In genomic region chr17:14960951-14961556, GRCm38 (mm10) we compare ENCODE assay signal across 8 mouse cellular contexts. TPM values are rescaled to one million over a fixed set of nuclear protein-coding genes. Genes with fewer than 3 reads are reported as not detected.
A peak's percentile ranks its signal among the peaks of the same experiment; 100 is the strongest.
DNase-seq lines count a peak whose midpoint lies in the region; ATAC-seq and TF ChIP-seq lines count a peak whose summit lies in the region.
"Not testable (repeated sequence)": the region's sequence is repeated elsewhere in the genome, so short reads cannot be mapped to it uniquely, and the experiment has no call there.

Gene Phf10 (minus strand): TSS chr17:14961273.

- H3K27me3 ChIP-seq in CH12.LX (replicated peaks); forebrain, embryonic 12.5 days; heart, postnatal 0 days (ENCODE audit: control insufficient read depth, insufficient read depth, low read length); liver, embryonic 13.5 days; testis, adult 2 months (ENCODE audit: control insufficient read depth, insufficient read depth, low read length): not testable (repeated sequence)

- H3K79me2 ChIP-seq in CH12.LX (replicated peaks; ENCODE audit: control insufficient read depth, extremely low read depth, insufficient read depth, poor library complexity, severe bottlenecking) = peaks cover 39% of the 10 kb centered on the region

- dilution Hi-C loops in CH12.LX (cut with MboI; ENCODE audit: extremely low pct_ligation_motif_present, extremely low pct_unique_long_range_greater_than_20kb, low sequenced_read_pairs) = not testable (repeated sequence)

- H3K9me3 ChIP-seq in CH12.LX (replicated peaks; ENCODE audit: low read length); forebrain, embryonic 12.5 days; heart, postnatal 0 days (replicated peaks; ENCODE audit: control insufficient read depth, low read length); liver, embryonic 13.5 days (replicated peaks): not testable (repeated sequence)

- in situ Hi-C loops in CH12.LX (cut with MboI; ENCODE audit: low pct_ligation_motif_present, low pct_unique_long_range_greater_than_20kb, low sequenced_read_pairs) = not testable (repeated sequence)

- TF ChIP-seq CTCF in CH12.LX (conservative IDR thresholded peaks at IDR 0.05 in 1 of 2, IDR thresholded peaks at IDR 0.05 in 1 of 2; ENCODE audit: low read depth in 2 of 2, low read length in 2 of 2); heart, postnatal 0 days (IDR thresholded peaks at IDR 0.05; ENCODE audit: low read depth); testis, adult 2 months (IDR thresholded peaks at IDR 0.05; ENCODE audit: control insufficient read depth, insufficient read depth, insufficient replicate concordance, low read depth, low read length): not testable (repeated sequence)

- not testable (repeated sequence) for TF ChIP-seq EP300 in CH12.LX (IDR thresholded peaks at IDR 0.05; ENCODE audit: low read length); heart, postnatal 0 days (IDR thresholded peaks at IDR 0.05; ENCODE audit: low read depth)

- H3K4me3 ChIP-seq in CH12.LX (replicated peaks in 1 of 3; ENCODE audit: low read depth in 2 of 3, low read length in 2 of 3, poor library complexity in 1 of 3) = peak within 1 kb of the TSS; percentile 94 to 100 (median 95)
- H3K4me3 ChIP-seq in forebrain, embryonic 12.5 days (replicated peaks) = peak within 1 kb of the TSS; percentile 79
- peak within 1 kb of the TSS; percentile 65 for H3K4me3 ChIP-seq in heart, postnatal 0 days (ENCODE audit: low read depth, low read length)
- peak within 1 kb of the TSS; percentile 85 for H3K4me3 ChIP-seq in liver, embryonic 13.5 days (replicated peaks)
- peak within 1 kb of the TSS; percentile 96 for H3K4me3 ChIP-seq in testis, adult 2 months (ENCODE audit: control insufficient read depth, low read depth, low read length)

- TF ChIP-seq POLR2A in CH12.LX (IDR thresholded peaks at IDR 0.05; ENCODE audit: low read depth, low read length) = not testable (repeated sequence)
- TF ChIP-seq POLR2A in testis, adult 2 months (IDR thresholded peaks at IDR 0.05; ENCODE audit: control insufficient read depth, low read depth, low read length) = 0 out of 2 replicates have a peak, but pooled peaks have one; percentile 10

- peaks cover 17 to 27% of the 10 kb centered on the region in 2 experiments for H3K36me3 ChIP-seq in CH12.LX (replicated peaks in 1 of 2; ENCODE audit: control insufficient read depth in 1 of 2, insufficient read depth in 1 of 2, low read length in 1 of 2)
- not testable (repeated sequence) for H3K36me3 ChIP-seq in forebrain, embryonic 12.5 days (replicated peaks); heart, postnatal 0 days (replicated peaks; ENCODE audit: control insufficient read depth, insufficient read depth, low read length); testis, adult 2 months (ENCODE audit: control insufficient read depth, insufficient read depth, low read length)
- H3K36me3 ChIP-seq in liver, embryonic 13.5 days = peaks cover 21% of the 10 kb centered on the region

- H3K27ac ChIP-seq in CH12.LX (ENCODE audit: insufficient read depth, low read depth) = peak within 1 kb of the TSS; percentile 72
- peak within 1 kb of the TSS; percentile 69 for H3K27ac ChIP-seq in forebrain, embryonic 12.5 days
- peak within 1 kb of the TSS; percentile 83 for H3K27ac ChIP-seq in heart, postnatal 0 days (ENCODE audit: low read depth)
- peak within 1 kb of the TSS; percentile 91 for H3K27ac ChIP-seq in liver, embryonic 13.5 days
- peak within 1 kb of the TSS; percentile 88 for H3K27ac ChIP-seq in testis, adult 2 months (ENCODE audit: control insufficient read depth, insufficient read depth, low read depth, low read length)

- DNase-seq in CH12.LX (ENCODE audit: extremely low read depth); heart, postnatal 0 days (ENCODE audit: low spot score): not testable (repeated sequence)
- peak; percentile 38 for DNase-seq in cerebellum, adult 11 months
- DNase-seq in kidney, postnatal 10 days = peak; percentile 56
- DNase-seq in liver, embryonic 13.5 days = peak; percentile 32

- not testable (repeated sequence) for TF ChIP-seq RAD21 in CH12.LX (IDR thresholded peaks at IDR 0.05; ENCODE audit: low read depth, low read length)

- peak within 1 kb of the TSS; percentile 95 for H3K9ac ChIP-seq in CH12.LX (ENCODE audit: insufficient read depth, low read depth)
- H3K9ac ChIP-seq in forebrain, embryonic 12.5 days = peak within 1 kb of the TSS; percentile 77
- H3K9ac ChIP-seq in heart, postnatal 0 days (replicated peaks; ENCODE audit: low read depth, low read length) = peak within 1 kb of the TSS; percentile 61
- peak within 1 kb of the TSS; percentile 95 for H3K9ac ChIP-seq in liver, embryonic 13.5 days

- peak; percentile 83 for ATAC-seq in forebrain, embryonic 12.5 days (ENCODE audit: low FRiP score)
- peak; percentile 86 for ATAC-seq in heart, postnatal 0 days (ENCODE audit: insufficient read depth, low read depth)
- peak; percentile 75 for ATAC-seq in liver, embryonic 13.5 days (ENCODE audit: low read depth)
- ATAC-seq in monocyte, adult 5-6 weeks (replicated peaks; ENCODE audit: insufficient number of reproducible peaks, low FRiP score, low TSS enrichment, poor library complexity, severe bottlenecking) = not testable (repeated sequence)

- WGBS in forebrain, embryonic 12.5 days = under 1% methylated on average over 40 of the region's 100 CpGs
- under 1% methylated on average over 26 of the region's 100 CpGs for WGBS in heart, postnatal 0 days
- WGBS in liver, embryonic 13.5 days (ENCODE audit: insufficient replicate concordance) = 1% methylated on average over 57 of the region's 100 CpGs

- H3K4me2 ChIP-seq in CH12.LX (ENCODE audit: insufficient read depth, low read depth, poor library complexity, severe bottlenecking) = not testable (repeated sequence)
- H3K4me2 ChIP-seq in forebrain, embryonic 12.5 days = peak within 1 kb of the TSS; percentile 93
- peak within 1 kb of the TSS; percentile 77 for H3K4me2 ChIP-seq in heart, postnatal 0 days (ENCODE audit: low read depth, low read length)
- peak within 1 kb of the TSS; percentile 83 for H3K4me2 ChIP-seq in liver, embryonic 13.5 days

- H3K4me1 ChIP-seq in CH12.LX (ENCODE audit: control insufficient read depth in 1 of 2, insufficient read depth in 2 of 2) = peaks cover 5 to 28% of the 10 kb centered on the region in 2 experiments
- H3K4me1 ChIP-seq in forebrain, embryonic 12.5 days; heart, postnatal 0 days (ENCODE audit: control insufficient read depth, insufficient read depth); testis, adult 2 months (ENCODE audit: control insufficient read depth, insufficient read depth, low read length): not testable (repeated sequence)
- peaks cover 26% of the 10 kb centered on the region for H3K4me1 ChIP-seq in liver, embryonic 13.5 days (replicated peaks)

RNA-seq across cellular contexts. Expression of gene Phf10, which starts in this region (rescaled TPM):
- total RNA-seq in CH12.LX (2012; rRNA removed) = 216 and 364 TPM in 2 replicates
- total RNA-seq in CH12.LX (2014; rRNA removed) = 343 and 349 TPM in 2 replicates
- 225 and 226 TPM in 2 replicates for polyA plus RNA-seq in CH12.LX (2012; ENCODE audit: insufficient read length, low read depth)
- polyA plus RNA-seq in forebrain, embryonic 12.5 days (2016; fragmentation: Nextera tagmentation; extraction: Ambion mirVana) = 23.6 and 27.0 TPM in 2 replicates
- total RNA-seq in heart, postnatal 0 days (2014; rRNA removed; ENCODE audit: low replicate concordance) = 33.9 and 41.0 TPM in 2 replicates
- 17.2 and 18.2 TPM in 2 replicates for polyA plus RNA-seq in heart, postnatal 0 days (2015; fragmentation: Nextera tagmentation; extraction: Ambion mirVana)
- polyA plus RNA-seq in liver, embryonic 13.5 days (2015; fragmentation: Nextera tagmentation; extraction: Ambion mirVana) = 95.9 and 100 TPM in 2 replicates
- 28.4 to 35.3 TPM (median 33.6 TPM) in 3 replicates for total RNA-seq in monocyte, adult 5-6 weeks (2017)
- polyA plus RNA-seq in testis, adult 2 months (2012; rRNA removed) = 81.8 and 101 TPM in 2 replicates
